Mouse (Mus musculus): ENCODE results near the gene Slc22a15.

The Slc22a15 gene

GRCm38 (mm10) chr3:101917665-101918064 lies 6.6 kb downstream of the Slc22a15 start:
- DNase-seq (ENCODE audit: low spot score in 2 of 2) = no peak

- DNase-seq (ENCODE audit: low spot score in 2 of 2) = no peak
These were observed 7.7 kb downstream of the Slc22a15 start for GRCm38 (mm10) chr3:101916525-101916924.

DNA sequence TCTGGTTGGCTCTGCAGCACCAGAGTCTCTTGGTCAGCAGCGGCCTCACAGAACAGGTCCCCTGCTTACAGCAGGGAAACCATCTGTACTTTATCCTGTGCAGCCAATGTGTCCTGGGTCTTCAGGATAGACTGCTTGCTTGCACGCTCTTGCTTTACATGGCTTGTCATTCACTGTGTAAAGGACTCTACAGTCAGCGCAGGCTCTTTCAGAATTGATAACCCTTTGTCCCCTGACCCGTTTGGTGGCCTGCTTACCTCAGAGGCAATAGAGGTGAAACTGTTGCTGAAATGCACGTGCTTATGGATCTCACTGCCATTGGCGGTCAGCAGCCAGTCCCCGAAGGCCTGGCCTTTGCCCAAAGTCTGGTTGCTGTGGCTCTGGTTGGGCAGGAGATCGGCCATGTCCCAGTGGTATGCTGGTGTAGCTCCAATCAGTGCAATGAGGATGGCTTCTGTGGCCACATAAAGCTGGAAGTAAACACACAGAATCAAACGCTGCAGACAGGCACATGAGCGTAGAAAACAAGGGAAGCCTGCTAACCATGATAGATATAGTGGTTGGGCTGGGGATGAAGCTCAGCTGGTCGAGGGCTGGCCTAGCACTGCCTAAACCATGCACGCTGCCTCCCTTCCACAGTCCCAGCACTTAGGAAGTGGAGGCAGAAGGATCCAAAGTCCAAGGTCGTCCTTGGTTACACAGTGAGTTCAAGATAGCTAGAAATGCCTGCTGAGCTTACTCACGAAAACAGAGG lies 9.0 kb downstream of the Slc22a15 start:
- DNase-seq (ENCODE audit: low spot score in 2 of 2) = no peak

DNA sequence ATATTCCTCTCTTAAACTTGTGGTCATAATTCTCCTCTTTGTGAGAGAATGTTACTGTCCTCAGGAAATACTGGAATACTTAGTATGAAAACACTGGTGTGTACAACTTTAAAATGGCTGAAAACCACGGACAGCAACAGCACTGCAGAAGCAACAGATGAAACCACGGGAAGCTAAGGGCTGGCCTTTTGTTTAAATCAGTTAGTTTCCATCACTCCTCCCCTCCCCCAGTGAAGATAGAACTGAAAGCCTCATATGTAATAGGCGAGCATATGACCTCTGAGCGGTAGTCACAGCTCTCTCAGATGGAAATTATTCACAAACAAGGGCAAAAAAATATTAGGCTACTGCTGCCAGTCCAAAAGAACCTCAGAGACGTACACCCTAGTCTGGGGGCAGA lies 10.0 kb downstream of the Slc22a15 start:
- no peak for DNase-seq (ENCODE audit: low spot score in 2 of 2)

DNA sequence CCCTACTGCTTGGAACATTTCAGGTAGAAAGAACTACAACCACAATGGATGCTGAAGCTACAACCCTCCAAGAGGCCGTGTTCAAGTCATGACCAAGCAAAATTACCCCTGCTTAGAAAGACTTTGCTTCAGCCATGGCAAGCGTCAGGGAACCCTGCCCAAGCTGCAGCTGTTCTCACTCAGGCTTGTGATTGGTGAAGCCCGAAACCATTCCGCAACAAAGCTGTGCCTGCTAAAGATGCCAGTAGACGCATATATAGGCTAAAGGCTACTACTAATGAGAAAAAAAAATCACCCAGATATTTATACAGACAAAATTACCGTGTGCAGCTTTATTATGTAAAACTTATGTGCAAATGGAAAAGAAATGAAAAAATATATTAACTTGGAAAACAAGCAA lies 12.2 kb downstream of the Slc22a15 start:
- no peak for DNase-seq (ENCODE audit: low spot score in 2 of 2)

DNA sequence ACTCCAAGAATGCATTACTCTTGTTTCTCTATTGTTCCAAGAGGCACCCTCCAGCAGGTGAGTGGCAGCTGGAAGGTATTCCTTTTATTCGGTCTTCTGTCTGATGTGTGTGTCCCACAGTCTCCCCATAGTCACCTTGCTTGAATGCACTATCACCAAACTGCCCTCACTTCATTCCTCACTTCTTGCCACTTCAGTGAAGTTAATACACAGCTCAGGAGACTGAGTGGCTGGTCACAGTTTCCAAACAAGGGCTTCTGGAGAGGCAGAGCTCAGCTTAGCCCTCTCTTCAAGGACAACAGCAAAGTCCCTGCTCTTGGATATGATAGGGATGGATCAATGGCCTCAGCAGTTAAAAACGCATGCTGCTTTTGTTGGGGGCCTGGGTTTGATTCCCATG lies 17.2 kb downstream of the Slc22a15 start:
- DNase-seq (ENCODE audit: low spot score in 2 of 2) = no peak

DNA sequence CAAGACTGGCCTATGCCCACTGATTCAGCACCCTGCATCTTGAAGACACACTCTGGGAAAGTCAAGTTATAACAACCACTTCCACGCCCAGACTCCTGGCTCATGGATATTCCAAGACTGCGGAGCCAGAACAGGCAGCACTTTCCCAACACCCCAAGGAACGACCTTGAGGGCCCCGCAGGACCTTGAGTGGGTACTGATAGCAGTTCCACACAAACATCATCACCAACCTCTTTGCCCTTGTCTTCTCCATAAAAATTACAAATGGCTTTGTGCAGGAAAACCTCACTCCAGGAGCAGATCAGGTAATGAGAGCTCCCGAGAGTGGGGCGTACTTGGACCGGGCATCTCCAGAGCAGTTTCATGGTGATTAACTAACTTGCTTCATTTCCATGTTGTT lies 19.5 kb downstream of the Slc22a15 start:
- DNase-seq (ENCODE audit: low spot score in 2 of 2) = no peak

DNA sequence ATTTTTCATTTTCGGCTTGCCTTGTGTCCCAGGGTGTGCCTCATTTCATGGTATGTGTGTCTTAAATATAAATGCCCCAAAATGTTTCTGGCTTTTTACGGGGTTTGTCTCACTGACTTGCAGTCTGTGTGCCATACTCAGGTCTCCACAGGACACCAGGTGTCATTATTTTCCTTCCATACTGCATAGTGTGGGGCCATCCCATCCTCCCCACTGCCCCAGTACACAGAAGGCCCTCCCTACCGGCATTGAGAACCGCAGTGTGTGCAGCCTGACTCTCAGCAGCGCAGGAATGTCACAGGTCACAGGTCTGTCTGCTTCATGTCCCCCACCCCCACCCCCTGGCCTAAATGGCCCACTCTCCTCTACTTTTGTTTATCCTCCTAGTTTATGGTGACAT lies 21.2 kb downstream of the Slc22a15 start:
- DNase-seq (ENCODE audit: low spot score in 2 of 2) = no peak

DNA sequence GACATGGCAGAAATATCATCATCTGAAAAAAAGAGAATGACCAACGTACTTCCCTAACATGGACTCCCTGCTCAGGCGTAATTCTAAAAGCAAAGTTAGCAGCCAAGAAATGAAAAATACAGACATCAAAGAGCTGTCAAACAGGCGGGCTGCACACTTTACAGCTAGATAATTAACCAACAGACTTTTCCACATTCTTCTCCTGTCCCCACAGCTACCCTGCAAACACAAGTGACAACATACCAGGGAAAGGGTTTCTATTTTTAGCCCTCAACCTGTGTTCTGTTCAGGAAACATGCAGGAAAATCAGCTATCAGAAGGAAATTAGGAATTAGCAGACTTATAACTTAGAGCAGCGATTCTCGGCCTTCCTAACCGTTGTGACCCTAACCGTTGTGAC lies 21.9 kb downstream of the Slc22a15 start:
- no peak for DNase-seq (ENCODE audit: low spot score in 2 of 2)

- DNase-seq (ENCODE audit: low spot score in 2 of 2) = no peak
These were observed 26.8 kb downstream of the Slc22a15 start for GRCm38 (mm10) chr3:101897377-101897974.

- peak; percentile 61 to 69 for DNase-seq (ENCODE audit: low spot score in 2 of 2)
These were observed 27.4 kb downstream of the Slc22a15 start for GRCm38 (mm10) chr3:101896893-101897292.

DNA sequence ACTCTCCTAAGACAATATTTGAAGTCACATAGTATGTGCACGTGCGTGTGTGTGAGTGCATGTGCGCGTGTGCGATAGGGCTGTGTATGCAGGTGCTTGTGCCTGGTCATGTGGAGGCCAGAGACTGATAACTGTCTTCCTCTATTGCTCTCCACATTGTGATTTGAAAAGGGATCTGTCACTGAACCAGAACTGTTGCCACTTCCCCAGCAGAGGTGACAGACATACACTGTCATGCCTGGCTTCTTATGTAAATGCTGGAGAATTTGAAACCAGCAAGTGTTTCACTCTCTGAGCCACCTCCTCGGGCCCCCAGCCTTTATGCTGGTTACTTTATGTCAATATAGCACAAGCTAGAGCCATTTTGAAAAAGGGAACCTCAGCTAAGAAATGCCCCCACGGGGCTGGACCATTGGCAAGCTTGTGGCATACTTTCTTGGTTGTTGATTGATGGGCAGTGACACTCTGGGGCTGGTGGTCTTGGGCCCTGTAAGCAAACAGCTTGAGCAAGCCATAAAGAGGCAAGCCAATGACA lies 28.8 kb downstream of the Slc22a15 start:
- DNase-seq (ENCODE audit: low spot score in 2 of 2) = no peak

DNA sequence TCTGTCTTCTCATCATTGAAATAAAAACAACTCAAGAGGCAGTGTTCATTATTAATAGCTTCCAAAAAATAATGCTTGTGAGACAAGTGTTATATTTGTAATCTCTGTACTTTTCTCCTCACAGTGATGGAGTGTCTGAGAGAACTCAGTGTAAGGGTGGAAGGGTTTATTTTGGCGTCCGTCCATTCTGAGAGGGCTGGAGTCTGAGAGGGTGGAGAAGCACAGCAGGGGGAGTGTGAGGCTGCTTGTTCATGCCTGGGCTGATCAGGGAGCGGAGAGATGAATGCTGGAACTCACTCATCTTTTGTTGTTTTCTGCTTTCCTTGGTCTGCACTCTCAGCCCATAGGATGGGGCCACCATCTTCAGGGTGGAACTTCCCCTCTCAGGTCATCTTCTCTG lies 38.7 kb downstream of the Slc22a15 start:
- DNase-seq (ENCODE audit: low spot score in 2 of 2) = peak in 1 of 2 experiments; percentile 18

- DNase-seq (ENCODE audit: low spot score in 2 of 2) = no peak
These were observed 39.2 kb downstream of the Slc22a15 start for GRCm38 (mm10) chr3:101885041-101885440.

- DNase-seq (ENCODE audit: low spot score in 2 of 2) = no peak
These were observed 40.4 kb downstream of the Slc22a15 start for GRCm38 (mm10) chr3:101883902-101884301.

DNA sequence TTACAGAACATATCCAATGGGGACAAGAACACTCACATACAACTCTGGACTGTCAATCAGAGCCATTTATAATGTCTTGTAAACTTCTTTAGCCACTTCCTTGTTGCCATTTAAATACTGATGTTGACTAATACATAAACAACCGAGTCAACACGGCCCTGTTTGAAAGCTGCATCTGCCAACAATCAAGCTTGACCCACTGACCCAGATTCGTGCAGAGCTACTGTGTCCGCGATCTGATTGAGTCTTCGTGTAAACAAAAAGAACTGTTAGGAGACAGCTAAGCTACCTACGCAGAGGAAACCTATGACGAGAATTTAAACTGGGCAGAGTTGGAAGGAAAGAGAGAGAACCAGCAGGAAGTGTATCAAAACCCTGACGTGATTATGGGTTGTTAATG lies 42.5 kb downstream of the Slc22a15 start:
- DNase-seq (ENCODE audit: low spot score in 2 of 2) = no peak

DNA sequence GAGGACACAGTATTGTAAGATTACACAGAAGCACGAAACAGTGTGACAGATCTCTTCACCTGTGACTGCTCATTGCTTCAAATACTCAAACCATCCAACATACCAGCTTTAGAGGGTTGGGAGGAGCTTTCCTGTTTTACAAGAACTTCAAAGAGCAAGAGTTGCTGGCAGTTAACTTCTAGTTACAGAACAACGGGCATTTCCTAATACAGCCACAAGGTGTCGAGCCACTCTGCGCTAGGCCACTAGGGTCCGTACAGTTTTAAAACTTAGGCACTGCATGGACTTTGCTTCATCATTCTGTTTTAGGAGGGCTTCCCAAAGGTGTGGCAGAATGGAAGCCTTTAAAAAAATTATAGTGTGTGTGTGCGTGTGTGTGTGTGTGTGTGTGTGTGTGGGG lies 43.4 kb downstream of the Slc22a15 start:
- no peak for DNase-seq (ENCODE audit: low spot score in 2 of 2)

GRCm38 (mm10) chr3:101878136-101878535 lies 46.1 kb downstream of the Slc22a15 start:
- DNase-seq (ENCODE audit: low spot score in 2 of 2) = no peak

DNA sequence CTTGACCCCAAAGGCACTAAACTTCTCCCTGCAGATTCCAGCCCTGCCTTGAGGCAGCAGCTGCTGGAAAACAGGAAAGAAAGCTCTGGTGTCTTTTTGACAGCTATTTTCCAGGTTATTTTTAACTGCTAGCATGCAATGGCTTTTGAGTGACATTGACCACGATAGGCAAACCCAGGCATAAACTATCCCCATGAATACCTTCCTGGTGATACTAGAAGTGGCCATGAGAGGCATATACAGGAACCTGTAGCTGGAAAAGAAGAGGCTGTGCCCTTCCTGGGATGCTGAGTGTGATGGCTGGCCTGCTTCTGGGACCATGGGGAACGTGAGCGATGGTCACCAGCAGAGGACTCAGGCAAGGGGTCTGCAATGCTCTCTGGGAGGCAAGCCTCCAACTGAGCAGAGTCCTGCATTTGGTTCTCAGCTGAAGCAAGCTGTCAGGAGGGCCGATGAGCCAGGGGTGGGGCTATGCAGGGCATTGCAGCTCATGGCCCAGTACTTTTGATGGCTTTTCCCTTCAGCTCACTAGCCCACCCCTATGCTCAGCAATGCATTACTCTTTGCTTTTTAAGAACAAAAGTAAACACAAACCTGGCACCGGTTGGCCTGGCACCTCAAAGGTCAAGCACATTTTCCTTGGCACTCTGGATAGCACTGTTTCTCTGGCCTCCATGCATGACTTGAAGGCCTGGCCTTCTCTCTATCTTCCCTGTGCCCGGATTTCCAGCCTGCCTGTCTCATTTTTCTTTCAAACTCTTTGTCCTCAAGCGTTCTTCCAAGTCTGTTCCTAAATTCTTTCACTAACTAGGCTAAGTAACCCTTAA lies 47.6 kb downstream of the Slc22a15 start:
- DNase-seq (ENCODE audit: low spot score in 2 of 2) = no peak

GRCm38 (mm10) chr3:101875258-101875920 lies 48.9 kb downstream of the Slc22a15 start:
- DNase-seq (ENCODE audit: low spot score in 2 of 2) = no peak

DNA sequence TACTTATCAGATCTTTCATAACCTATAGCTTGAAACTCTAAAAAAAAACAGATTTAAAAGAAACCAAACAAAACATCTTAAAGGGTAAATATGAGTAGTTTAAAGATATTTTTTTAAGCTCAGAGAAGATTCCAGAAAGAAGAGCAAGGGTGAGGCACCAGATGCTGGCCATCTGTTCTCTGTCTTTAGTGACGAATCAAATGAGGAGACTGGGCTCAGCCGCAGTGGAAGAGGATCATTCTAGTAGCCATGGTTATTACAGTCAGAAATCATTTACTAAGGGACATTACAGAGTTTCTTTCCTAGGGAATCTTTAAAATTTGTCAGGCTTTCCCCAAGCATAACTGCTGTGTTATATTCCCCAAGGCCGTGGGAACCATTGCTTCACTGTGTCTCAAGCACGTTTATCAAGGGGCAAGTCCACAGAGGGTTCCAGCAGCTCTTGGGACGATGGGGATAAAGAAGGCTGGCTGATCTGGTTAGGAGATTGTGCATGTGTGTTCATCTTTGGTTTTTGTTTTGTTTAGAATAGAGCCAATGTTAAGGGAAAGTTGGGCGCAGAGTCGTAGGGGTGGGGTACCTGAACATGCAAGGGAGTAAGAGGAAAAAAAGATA lies 51.1 kb downstream of the Slc22a15 start:
- no peak for DNase-seq (ENCODE audit: low spot score in 2 of 2)

All from frontal cortex, postnatal 10 days (tissue).